Mouse (Mus musculus): ENCODE results near the gene D130043K22Rik. TPM values are rescaled to one million over a fixed set of nuclear protein-coding genes. Genes with fewer than 3 reads are reported as not detected.

D130043K22Rik gene
- 1 to 10 TPM in 1 of 2 experiments, under 1 TPM in 1; 0.49 to 4.5 TPM for polyA plus RNA-seq (2017; shearing (Covaris generic))

GRCm38 (mm10) chr13:24844983-24845955 is at the start of gene D130043K22Rik:
Gene D130043K22Rik, plus strand, starts transcription at chr13:24845135.

GRCm38 (mm10) chr13:24801308-24801921 is 43.5 kb upstream of the D130043K22Rik start, which contains the start of gene BC005537:
Gene BC005537, plus strand, starts transcription at chr13:24801657.

DNA sequence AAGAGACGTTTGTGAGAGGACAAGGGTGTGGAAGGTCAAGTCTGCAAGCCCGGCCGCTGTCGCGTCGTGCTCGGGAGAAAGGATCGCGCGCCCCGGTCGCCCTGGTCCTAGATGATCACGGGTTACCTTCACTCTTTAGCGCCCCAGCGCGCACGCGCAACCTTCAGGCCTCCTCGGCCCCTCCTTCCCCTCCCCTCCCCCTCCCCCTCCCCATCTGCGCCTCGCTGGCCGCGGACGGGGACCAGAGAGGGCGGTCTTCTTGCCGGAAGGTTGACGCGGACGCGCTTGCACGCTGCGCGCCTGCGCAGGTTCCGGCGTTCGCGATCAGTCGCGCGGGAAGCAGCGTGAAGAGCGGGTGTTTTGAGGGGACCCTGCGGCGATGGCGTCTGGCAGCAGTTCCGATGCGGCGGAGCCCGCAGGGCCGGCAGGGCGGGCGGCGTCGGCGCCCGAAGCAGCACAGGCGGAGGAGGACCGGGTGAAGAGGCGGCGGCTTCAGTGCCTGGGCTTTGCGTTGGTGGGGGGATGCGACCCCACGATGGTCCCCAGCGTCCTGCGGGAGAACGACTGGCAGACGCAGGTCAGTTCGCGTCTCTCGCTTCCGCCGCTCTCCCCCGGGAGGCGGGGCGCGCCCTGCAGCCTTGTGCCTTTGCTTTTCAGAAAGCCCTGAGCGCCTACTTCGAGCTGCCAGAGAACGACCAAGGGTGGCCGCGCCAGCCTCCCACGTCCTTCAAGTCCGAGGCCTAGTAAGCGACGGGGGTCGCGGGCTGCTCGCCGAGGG is 13.4 kb upstream of the D130043K22Rik start, which contains the start of the genes Acot13 and Tdp2:
Acot13 (minus strand) TSS at position 188 of the 778 bp plus-strand sequence.
Tdp2 (plus strand) TSS at position 327 of the 778 bp plus-strand sequence.

GRCm38 (mm10) chr13:24937108-24937838 is 92.3 kb downstream of the D130043K22Rik start, which contains the start of gene Aldh5a1:
Gene Aldh5a1, minus strand, starts transcription at chr13:24937661.

DNA sequence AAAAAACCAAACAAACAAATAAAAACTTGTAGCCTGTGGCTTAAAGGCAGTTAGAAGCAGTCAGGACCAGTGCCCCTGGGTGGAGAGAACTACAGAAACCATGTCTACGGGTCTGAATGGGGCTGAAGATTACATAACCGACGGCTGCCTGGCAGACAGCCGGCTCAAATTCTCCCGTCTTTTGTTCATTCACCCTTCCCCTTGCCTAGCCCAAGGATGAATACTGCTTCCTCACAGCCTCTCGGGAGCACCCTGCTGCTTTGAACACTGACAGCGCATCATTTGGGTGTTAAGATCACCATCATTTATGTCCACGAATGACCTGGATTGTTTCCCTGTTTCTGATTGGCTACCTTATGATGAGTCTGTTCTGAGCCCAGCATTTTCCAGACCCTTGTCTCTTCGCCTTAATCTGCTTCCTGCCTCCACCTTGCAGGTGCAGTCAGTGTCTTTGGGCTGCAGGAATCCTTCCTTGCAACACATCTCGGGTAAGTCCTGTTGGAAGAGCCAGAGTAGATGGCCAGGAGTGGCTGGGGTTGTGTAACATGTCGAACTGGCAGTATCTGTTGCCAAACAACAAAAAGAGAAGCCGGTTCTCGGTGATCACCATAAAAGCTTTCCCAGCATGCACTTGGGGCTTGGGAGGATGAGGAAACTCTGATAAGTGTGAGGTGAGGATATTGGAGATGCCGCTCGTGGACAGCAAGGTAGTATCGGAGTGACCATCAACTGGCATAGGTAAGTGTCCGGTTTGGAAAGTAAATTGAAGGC is 97.8 kb downstream of the D130043K22Rik start, which contains the start of gene Gpld1:
Gpld1 (plus strand) TSS at position 641 of the 771 bp plus-strand sequence.

Other genes with a start within 250 kb of the D130043K22Rik start
- not detected for gene Armh2, start 103.9 kb upstream of the D130043K22Rik start, polyA plus RNA-seq (2017; shearing (Covaris generic))
- gene Gmnn, start 83.2 kb upstream of the D130043K22Rik start, polyA plus RNA-seq (2017; shearing (Covaris generic)): 10 to 100 TPM; 16.9 to 22.4 TPM
- 10 to 100 TPM; 12.9 to 21.1 TPM for gene BC005537, start 43.5 kb upstream of the D130043K22Rik start, polyA plus RNA-seq (2017; shearing (Covaris generic))
- gene Acot13, start 13.6 kb upstream of the D130043K22Rik start, polyA plus RNA-seq (2017; shearing (Covaris generic)): 10 to 100 TPM; 58.9 to 81.5 TPM
- gene Tdp2, start 13.5 kb upstream of the D130043K22Rik start, polyA plus RNA-seq (2017; shearing (Covaris generic)): 10 to 100 TPM; 62.6 to 63.8 TPM
- gene Aldh5a1, start 92.5 kb downstream of the D130043K22Rik start, polyA plus RNA-seq (2017; shearing (Covaris generic)): 1 to 10 TPM; 1.3 to 1.8 TPM
- gene Gpld1, start 98.0 kb downstream of the D130043K22Rik start, polyA plus RNA-seq (2017; shearing (Covaris generic)): 1 to 10 TPM; 3.7 to 8.1 TPM
- 10 to 100 TPM; 19.9 to 39.2 TPM for gene Mrs2, start 175.2 kb downstream of the D130043K22Rik start, polyA plus RNA-seq (2017; shearing (Covaris generic))
- under 1 TPM in 1 of 2 experiments, not detected in 1; 0.33 TPM for gene Dcdc2a, start 210.9 kb downstream of the D130043K22Rik start, polyA plus RNA-seq (2017; shearing (Covaris generic))

All from inflammation-experienced regulatory T-cells (primary cell).